Mouse (Mus musculus) ovary, postnatal 10 days (tissue): ENCODE data around the gene Pbsn.
"Not testable (repeated sequence)": the region's sequence is repeated elsewhere in the genome, so short reads cannot be mapped to it uniquely, and the experiment has no call there.

Experiments
- DNase-seq: peaks from one replicate; pipeline ENCODE4 v3.0.0; 2022; ENCODE audit warnings: low spot score

The Pbsn gene

DNA sequence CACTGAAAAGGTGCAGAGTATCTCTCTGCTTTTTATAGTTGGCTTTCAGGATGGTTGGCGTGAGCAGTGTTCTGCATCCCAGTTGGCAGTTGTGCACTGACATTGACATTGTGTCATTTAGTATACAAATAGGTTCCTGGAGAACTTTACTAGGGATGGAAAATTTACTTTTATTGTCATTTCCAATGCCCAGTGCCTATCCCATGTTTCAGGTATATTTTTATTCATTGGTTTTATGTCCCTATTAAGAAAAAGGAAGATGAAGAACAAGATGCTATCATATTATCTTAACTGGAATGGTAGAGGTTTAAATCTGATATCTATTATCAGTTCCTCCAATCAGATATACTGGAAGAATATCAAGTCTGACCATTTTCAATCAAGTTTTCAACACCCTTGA is at the start of gene Pbsn:
Gene Pbsn, minus strand, starts transcription at position 101 of the 400 bp plus-strand sequence.
- DNase-seq = no peak

DNA sequence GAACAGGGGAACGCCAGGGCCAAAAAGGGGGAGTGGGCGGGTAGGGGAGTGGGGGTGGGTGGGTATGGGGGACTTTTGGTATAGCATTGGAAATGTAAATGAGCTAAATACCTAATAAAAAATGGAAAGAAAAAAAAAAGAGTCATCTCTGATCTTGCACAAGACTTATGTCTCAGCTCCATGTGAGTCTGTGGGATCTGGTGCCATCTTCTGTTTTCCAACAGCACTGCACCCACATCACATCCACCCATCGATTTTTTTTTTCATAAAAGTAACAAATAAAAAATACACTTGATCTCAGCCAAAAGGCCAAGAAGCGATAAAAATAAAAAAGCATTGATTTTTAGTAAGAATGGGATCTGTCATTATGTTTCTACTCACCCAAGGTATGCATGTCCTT is 26.6 kb upstream of the Pbsn start:
- not testable (repeated sequence) for DNase-seq

DNA sequence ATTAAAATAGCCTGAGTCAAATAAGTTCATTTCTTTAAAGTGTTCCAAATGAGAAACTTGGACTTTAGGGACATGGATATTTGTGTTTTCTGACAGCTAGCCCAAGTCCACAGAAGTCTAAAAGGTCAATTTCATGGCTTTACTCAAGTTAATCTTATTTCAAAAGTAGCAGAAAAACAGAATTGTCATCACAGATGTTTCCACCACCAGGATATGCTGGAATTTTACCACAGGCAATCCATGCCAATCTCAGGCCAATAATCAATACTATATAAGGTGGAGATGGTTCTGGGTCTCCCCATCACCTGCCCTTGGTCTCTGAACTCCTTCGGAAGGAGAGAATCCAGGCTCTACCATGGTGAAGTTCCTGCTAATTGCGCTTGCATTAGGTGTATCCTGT is 11.0 kb upstream of the Pbsn start, which contains the start of gene Gm14744:
Gene Gm14744, plus strand, starts transcription at position 301 of the 400 bp plus-strand sequence.
- DNase-seq = not testable (repeated sequence)

DNA sequence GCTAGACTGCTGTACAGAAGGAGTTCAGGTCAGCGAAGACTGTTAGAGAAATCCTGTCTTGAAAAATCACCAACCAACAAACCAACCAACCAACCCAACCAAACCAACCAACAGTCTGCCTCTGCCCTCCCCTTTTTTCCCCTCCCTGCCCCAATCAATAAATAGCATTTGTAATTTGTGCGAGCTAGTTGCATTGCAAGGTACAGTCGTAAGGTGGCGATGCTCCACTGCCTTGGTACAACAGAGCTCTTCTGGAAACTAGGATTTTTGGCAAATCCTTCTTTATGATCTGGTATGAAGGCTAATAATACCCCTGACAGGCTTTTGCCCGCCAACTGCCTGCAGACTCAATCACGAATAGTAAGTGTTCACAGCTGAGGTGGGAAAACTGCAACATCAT is 41.4 kb downstream of the Pbsn start:
- no peak for DNase-seq

DNA sequence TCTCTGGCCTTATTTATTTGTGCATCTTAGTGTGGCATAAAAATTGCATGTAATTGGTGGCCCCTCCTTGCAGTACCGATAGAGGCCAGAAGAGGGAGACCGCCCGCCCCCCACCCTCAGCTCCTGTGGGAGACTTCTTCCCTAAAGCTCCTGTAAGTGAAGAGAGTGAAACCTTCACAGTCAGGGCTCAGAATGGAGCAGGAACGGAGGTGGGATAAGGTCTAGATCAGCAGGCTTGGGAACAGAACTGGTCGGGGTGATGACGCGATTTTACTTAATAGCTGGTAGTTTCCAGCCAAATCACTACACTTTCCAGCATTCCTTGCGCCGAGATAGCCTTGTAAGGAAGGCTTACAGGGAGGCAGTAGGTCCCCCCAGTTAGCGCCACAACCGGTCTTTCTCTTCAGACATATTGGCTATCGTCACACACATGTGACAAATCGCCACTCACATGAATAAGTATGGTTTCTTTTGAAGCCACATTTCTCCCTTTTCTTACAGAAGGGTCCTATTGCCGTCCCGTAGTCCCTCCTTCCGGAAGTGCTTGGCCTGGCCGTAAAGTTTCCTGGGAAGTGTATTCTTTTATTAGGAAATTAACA is 42.7 kb downstream of the Pbsn start:
- peak; percentile 38 for DNase-seq

DNA sequence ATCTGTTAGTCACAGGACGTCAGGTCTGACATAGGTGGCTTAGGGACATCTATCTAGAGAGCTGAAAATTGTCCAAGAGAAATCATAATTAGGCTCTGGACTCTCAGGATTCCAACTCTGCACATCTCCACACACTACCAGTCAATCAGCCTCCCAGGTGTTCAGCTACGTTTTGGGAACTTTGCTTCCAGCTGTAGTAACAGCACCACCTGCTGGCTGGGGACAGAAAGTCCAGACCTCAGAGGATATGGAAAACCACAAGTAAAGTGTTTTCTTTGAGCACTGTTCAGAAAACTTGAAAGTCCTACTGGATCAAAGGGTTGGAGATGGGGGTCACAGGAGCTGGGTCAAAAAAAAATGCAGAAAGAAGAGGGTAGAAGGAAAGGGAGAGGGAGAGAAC is 44.8 kb downstream of the Pbsn start:
- no peak for DNase-seq

DNA sequence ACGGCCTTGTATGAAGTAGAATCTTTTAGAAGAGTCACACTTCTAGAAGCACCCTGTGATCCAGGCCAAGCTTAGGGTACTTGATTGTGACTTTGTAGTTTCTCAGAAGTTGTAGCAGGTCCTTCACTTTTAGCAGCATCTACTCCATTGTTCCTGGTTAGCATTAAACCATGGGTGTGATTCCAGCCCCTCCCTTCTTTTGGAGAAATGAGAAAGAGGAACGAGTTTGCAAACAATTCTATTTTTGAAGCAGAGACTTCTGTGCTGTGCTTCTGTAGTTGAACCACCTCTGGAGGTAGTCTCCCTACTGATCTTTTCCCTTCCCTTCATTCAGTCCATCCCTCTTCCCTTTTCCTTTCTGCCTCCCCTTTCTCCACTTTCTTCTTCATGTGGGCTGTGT is 51.1 kb downstream of the Pbsn start:
- no peak for DNase-seq

DNA sequence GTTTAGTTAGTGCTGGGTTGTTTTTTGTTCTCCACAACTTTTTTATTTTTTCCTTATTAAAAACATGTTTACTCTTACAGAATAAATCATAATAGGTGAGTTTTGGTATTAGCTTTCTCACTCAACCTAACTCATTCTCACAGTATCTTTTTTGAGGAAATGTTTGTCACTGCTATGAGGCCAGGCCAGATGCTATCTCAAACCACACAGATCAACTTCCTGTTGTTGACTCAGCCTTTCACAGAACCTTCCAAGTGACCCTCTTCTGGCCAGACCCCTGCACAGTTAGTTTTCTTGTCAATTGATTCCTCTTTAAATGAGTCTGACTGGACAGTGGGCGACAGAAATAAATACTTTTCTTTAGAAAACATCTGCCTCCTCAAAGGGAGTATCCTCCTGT is 51.9 kb downstream of the Pbsn start:
- DNase-seq = no peak

DNA sequence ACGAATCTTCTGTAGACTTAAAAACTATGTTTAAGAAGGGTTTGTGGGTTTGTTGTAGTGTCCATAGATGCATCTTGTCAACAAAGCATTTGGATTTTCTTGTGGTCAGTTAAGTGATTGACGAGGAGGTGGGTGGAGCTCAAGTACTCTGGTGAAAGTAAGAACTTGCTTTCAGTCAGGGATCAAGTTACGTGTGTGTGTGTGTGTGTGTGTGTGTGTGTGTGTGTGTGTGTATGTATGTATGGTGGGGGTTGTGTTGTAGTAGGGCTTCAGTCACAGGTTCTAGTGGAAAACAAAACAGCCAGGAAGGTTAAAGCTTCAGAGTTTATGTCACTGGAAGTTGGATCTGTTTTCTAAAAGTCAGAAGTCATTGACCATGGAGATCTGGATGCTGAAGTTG is 53.9 kb downstream of the Pbsn start:
- DNase-seq = no peak

DNA sequence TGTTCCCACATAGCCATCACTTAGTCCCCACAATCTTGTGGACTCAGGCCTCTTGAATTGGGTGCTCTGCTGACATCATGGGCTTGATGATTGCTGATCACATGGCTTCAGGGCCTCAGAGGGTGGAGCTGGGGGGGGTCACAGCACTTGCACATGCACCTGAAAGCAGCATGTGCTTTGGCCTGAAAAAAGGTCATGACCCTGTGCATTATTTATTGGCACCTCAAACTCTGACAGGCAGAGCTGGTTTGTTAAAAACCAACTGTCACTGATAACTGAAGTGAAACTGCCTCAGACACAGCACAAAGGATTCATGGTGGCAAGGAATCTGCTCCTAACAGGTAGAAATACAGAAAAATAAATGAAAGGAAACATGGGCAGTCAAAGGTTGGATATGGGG is 55.6 kb downstream of the Pbsn start:
- no peak for DNase-seq

DNA sequence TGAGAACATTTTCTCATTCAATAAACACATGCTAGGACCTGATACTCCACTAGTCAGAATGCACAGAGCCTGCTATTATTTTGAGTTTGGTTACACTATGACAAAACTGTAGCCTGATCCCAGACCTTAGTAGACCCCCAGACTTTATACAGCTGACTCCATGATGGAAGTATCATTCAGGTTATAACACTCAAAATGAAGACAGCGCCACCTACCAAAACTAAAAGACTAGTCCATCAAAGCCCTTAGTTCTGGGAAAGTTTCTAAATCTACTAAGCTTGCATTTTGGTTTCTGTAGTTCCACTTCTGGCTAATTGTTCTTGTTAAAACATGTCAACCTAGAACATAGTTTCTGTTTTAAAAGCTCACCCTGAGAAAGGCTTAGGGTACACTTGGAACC is 56.5 kb downstream of the Pbsn start:
- DNase-seq = no peak

DNA sequence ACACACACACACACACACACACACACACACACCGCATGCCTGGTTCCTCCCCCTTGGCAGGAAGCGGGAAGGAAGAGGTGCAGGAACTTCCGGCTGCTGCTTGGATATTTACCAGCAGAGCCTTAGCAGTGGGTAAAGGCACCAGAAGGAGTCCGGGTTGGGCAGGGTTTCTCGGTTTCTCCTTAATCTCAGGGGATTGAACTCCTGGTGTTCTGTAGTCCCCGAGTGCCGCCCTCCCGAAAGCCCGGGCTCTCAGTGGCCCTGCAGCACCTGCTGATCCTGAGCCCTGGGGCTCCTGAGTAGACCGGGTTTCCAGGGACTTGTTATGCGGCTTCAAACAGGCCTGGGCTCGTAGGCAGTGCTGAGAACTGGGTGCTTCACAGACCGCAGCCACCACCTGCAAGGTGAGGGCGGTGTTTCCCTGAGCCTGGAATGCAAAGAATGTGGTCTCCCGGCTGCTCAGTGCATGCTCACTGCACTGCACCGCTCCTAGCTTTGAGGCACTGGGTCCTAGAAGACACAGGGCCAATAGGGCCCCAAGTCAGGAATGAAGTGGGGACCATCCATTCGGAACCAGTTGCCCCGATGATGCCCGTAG is 57.1 kb downstream of the Pbsn start, which contains the start of gene Prkx:
Gene Prkx, minus strand, starts transcription at position 41 of the 598 bp plus-strand sequence.
- DNase-seq = peak; percentile 21

DNA sequence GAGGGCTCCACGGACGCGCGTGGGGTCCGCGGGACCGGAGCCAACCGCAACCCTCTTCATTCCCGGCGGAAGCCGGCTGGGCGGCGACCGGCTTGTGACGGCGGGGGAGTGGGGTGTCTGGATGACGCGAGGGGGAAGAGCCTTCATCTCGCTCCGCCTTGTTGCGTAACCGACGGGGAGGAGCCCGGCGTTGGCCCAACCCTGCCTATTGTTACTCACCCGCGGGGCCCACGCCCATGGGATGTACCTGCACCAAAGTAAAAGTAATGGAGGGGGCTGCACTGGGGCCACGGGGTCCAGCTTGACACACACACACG is 57.6 kb downstream of the Pbsn start:
- peak; percentile 60 for DNase-seq

DNA sequence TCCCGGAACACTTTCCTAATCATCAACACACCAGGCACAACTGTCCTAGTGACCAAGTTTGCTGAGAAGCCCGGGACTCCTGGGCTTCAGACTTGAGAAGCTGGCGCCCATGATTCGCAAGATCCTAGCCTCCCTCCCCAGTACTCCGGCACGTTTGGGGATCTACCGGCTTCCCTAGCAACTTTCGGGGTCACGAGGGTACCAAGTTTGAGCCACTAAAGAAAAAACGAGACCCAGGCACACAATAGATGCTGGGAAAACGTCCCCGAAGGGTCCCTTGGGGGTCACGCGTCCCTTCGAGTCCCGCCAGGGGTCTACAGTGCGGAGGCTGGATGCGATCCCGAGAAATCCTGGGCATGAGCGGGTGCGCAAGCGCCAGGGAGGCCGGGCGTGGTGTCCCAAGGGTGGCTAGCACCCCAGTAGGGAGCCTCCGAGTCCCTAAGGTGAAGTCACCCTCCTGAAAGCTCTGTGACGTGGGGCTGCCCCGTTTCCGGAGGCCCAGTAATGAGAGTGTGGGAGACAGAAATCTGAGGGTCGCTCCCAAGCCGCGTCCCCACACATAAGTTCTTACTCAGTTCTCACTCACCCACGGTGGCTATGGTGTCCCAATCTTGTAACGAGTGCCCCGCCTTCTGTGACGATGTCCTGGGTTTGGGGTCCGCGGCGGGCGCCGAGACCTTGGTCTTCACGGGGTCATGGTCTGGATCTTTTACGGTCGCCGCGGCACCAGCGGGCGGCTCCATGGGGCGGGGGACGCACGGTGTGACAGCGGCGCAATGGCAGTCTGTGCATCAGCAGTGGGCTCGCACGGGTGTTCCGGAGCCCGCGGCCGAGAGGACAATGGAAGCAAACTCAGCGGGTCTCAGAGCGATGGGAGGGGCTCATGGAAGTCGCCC is 58.2 kb downstream of the Pbsn start:
- DNase-seq = peak; percentile 7

DNA sequence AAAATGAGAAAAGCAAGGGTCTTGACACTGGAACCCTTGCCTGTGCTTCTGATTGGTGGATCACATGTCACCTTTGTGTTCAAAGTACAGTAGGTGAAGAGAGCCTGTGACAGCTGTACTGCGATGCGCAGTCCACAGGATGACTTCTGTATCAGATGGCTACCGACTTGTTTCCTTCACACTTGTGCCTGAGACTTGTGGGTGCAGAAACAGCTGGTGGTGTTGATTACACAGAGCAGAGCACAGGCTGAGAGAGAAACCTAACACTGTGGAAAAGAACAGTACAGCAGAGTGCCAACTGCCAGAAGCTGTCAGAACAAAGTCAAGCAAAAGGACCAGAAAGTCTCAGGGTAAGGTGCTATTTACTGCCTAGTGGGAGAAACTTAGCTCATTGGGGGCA is 64.7 kb downstream of the Pbsn start:
- no peak for DNase-seq
